Mouse (Mus musculus) liver, embryonic 18 days (tissue): ENCODE data around the gene Tex19.2. TPM values are rescaled to one million over a fixed set of nuclear protein-coding genes. Genes with fewer than 3 reads are reported as not detected.

Experiments used
- polyA plus RNA-seq: library from polyadenylated mRNA; depleted of rRNA; stranded (reverse); fragments of >200 nt; gene quantifications from 2 replicates; pipeline ENCODE4 v1.2.3, GENCODE M21; 2012; rRNA removed

Gene Tex19.2
- polyA plus RNA-seq, result not detected in 2 replicates

DNA sequence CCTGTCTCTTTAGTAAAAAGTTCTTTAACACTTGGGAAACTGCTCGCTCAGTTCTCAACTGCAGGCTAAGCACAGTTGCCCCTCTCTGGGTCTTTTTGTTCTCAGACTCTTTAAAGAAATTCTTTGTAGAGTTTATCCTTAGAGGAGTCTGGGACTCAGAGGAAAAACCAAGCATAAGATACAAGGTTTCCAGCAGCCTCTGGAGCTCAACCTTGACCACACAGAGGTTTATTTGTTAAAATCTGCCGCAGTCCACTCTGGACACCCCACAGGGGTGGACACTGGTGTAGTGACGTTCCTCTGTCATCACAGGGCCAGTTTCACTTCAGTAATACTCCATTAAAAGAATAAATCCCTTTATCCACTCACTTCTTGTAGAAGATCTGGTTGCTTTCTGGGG, at the start of gene Tex19.2:
Gene Tex19.2 (minus strand): TSS at position 101 of the 400 bp plus-strand sequence.

DNA sequence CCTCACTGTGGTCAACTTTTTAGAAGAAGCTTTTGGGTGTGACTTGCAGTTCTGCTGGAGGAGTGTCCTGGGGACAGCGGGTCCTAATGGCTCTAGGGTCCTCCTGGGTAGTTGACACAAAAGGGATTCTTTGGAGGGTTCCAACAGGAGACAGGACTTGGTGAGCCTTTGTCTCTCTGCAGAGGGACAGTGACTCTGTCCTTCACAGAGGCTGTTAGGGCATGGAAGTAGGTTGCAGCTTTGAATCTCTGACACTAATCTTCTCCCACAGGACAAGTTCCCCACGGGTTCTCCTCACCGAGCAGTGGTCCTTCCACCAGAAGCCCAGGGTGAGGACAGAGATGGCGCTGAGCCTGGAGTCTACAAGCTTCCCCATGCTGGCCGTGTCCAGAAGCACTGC, 41.5 kb upstream of the Tex19.2 start, which contains the start of gene Uts2r:
Gene Uts2r (plus strand): TSS at position 301 of the 400 bp plus-strand sequence.

DNA sequence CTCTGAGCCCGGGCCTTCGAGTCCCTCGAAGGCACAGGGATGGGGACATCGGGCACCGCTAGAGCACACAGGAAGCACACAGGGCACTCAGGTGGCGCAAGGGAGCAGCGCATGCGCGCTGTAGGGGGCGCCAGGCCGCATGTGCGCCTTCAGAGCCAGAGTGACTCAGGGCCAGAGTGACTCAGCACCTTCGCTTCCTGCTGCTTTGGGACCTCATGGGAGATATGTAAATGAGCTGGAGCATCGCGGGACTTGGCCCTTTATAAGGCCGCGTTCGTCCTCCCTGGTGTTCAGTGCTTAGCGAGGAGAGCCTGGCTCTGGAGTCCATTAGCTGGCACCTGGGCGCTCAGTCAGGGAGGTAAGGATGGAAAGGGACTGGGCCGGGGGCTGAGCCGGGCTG, 27.4 kb upstream of the Tex19.2 start, which contains the start of gene Tex19.1:
Gene Tex19.1 (plus strand): TSS at position 279 of the 400 bp plus-strand sequence.

DNA sequence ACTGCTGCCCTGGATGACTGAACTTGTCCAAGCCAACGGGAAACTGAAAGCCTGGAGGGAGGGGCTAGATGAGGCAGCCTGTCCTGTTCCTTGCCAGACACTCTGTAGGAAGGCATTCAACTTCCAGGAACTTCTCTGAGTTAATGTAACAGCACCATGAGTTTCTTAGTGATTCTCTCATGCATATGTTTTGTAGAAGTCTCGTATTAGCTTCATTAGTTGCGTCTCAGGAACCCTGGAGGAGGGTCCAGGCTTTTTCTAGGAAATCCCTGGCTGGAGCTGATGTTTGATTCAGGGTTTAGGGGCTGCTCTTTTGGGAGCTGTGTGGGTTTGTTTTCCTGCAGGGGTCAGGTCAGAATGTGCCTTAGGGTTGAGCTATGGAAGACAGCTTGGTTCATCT, 37.4 kb downstream of the Tex19.2 start, which contains the start of gene Sectm1a:
Gene Sectm1a (minus strand): TSS at position 101 of the 400 bp plus-strand sequence.

Other genes with a start within 250 kb of the Tex19.2 start
- 1.3 and 1.6 TPM in 2 replicates for gene Ccdc57, start 185.8 kb downstream of the Tex19.2 start, polyA plus RNA-seq
- 22.8 and 24.2 TPM in 2 replicates for gene Slc16a3, start 170.2 kb downstream of the Tex19.2 start, polyA plus RNA-seq
- 29.6 and 32.7 TPM in 2 replicates for gene Csnk1d, start 127.3 kb downstream of the Tex19.2 start, polyA plus RNA-seq
- gene Cd7, start 79.3 kb downstream of the Tex19.2 start, polyA plus RNA-seq, result 1.0 and 2.6 TPM in 2 replicates
- gene Sectm1b, start 55.1 kb downstream of the Tex19.2 start, polyA plus RNA-seq, result 0.02 and 0.08 TPM in 2 replicates
- gene Sectm1a, start 37.5 kb downstream of the Tex19.2 start, polyA plus RNA-seq, result 2.1 and 2.3 TPM in 2 replicates
- gene Tex19.1, start 27.5 kb upstream of the Tex19.2 start, polyA plus RNA-seq, result 0.04 TPM in 1 of 2 replicates, not detected in the other
- gene Uts2r, start 41.6 kb upstream of the Tex19.2 start, polyA plus RNA-seq, result not detected in 2 replicates
- gene Hexdc, start 85.8 kb upstream of the Tex19.2 start, polyA plus RNA-seq, result 9.8 and 11.2 TPM in 2 replicates
- gene Ogfod3, start 86.0 kb upstream of the Tex19.2 start, polyA plus RNA-seq, result 6.6 and 6.7 TPM in 2 replicates
- gene Cybc1, start 110.6 kb upstream of the Tex19.2 start, polyA plus RNA-seq, result 17.4 and 17.8 TPM in 2 replicates
- 32.3 and 34.5 TPM in 2 replicates for gene Narf, start 118.6 kb upstream of the Tex19.2 start, polyA plus RNA-seq
- 7.1 TPM in 2 replicates for gene Foxk2, start 141.3 kb upstream of the Tex19.2 start, polyA plus RNA-seq
- gene Wdr45b, start 235.8 kb upstream of the Tex19.2 start, polyA plus RNA-seq, result 17.3 and 17.6 TPM in 2 replicates